Mouse (Mus musculus): ENCODE measurements around the gene Tmem185b.

Tmem185b gene

DNA sequence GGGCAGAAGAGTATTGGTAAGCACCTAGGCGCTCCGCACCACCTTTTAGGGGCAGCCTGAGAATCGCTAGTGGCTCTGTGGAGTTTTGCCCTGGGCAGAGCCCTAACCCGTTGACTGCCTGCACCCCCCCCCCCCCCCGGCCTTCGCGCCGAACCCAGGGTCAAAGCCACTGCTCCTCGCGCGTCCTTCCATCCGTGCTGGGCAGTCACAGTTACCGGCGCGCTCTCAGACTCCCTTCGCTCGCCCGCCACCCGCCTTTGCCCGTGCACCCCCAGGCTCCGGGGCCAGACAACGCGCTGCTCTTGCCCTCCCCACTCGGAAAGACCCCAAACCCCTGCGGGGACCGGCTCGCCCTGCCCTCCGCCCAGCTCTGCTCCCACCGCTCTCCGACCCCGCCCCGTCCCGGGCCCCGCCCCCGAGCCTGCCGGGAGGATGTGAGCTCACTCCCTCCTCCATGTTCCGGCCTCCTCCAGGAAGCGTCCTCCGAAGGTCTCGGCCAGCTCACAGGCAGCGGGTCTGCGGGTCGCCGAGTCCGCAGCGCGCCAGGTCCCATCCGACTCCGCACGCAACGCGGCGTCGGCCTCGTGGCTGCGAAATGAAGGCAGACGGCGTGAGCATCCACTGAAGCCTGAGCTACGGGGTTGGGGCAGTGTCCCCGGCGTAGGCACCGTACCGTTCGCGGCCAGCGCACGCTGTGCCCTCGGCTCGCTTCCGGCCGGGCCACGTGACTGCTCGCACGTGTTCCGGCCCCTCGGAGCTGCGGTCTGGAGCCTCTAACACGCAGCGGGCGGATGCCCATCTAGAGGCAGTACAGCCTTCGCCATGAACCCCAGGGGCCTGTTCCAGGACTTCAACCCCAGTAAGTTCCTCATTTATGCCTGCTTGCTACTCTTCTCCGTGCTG, at the start of gene Tmem185b:
Tmem185b (plus strand) TSS at position 472 of the 903 bp plus-strand sequence.
- peak; percentile 86 for DNase-seq (ENCODE audit: low spot score)

DNA sequence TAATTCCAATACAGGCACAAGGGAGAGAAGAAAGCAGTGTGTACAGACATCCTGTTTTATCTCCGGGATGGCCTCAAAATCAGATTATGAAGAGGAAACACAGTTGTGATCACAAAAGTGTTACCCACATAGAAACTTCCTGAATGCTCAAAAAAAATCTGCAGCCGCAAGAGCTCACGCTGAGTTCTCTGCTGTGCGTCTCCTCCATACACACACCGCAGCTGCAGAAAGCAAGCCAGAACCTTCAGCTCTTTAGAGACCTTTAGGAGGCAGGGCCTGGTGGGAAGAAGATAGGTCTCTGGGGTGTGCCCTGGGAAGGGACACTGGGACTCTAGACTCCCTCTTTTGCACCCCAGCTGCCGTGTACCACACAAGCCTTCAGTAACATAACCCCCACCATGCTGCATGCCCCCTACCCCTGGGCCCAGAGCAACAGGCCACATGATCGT, 49.0 kb upstream of the Tmem185b start:
- DNase-seq (ENCODE audit: low spot score) = no peak

DNA sequence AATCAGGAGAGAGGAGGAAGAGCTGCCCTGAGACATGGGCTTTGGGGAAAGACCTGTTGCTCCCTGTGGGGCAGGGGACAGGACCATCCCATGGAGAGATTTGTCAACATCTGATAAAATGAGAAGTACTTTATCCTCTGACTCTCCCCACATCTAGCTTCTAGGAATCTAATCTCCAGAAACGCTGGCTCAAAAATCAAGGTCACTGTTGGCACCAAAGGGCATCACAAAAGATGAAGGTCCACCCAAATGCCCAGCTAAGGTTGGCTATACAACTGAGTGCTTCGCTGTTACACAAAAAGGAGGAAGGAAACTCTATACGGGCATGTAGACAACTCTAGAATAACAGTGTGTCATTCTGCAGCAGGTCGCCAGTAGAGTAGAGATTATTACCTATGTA, 46.3 kb upstream of the Tmem185b start:
- DNase-seq (ENCODE audit: low spot score) = no peak

DNA sequence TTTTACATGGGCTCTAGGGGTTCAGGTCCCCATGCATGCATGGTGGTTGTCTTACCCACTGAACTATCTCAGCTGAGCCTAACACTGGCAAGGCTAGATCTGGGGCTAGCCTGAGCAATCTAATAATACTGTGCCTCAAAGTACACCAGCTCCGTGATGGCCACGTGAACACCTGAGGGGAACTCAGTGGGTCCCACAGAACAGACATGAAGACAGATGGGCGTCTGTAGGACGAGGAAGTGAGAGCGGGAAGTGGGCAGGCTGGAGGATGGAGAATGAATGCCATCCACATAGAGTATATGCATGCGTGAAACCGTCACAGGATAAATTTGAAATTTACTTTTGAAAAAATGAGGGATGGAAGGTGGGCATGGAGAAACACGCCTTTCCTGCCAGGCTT, 45.3 kb upstream of the Tmem185b start:
- DNase-seq (ENCODE audit: low spot score) = no peak

DNA sequence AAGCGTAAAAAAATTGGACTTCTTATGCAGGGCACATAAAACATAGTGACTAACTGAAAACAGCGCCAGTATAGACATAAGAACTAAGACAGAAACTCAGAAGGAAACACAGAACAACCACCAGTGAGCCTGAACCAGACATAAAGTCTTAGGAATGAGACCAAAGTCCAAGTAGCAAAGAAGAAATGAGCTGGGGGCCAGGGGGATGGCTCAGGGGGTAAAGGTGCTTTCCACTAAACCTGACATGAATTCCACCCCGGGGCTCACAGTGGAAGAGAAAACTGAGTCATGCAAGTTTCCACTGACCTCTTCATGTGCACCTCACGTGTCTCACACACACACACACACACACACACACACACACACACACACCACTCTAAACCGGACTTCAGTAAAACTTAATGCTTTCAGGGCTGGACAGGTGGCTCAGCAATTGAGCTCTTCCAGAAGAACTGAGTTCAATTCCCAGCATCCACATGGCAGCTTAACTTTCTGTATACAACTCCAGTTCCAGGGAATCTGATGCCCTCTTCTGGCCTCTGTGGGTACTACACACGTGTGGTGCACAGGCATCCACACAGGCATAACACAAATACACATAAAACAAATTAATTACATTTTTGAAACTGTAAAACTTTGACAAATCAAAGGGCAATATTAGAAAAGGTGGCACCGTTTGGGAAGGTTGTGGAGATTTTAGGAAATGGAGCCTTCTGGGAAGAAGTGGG, 44.6 kb upstream of the Tmem185b start:
- no peak for DNase-seq (ENCODE audit: low spot score)

DNA sequence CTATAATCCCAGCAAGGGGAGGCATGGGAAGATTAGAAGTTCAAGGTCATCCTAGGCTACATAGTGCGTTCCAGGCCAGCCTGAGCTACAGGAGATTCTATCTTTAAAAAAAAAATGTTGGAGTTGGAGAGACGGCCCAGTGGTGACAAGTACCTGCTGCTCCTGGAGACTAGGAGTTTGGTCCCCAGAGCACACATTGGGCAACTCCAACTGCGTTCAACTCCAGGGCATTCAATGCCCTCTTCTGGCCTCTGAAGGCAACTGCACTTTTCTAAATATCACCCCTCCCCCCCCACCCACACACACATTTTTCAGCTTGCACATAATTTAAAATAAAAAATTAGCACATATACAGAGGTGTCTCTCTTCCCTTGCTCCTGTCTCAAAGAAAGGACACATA, 43.1 kb upstream of the Tmem185b start:
- DNase-seq (ENCODE audit: low spot score) = no peak

DNA sequence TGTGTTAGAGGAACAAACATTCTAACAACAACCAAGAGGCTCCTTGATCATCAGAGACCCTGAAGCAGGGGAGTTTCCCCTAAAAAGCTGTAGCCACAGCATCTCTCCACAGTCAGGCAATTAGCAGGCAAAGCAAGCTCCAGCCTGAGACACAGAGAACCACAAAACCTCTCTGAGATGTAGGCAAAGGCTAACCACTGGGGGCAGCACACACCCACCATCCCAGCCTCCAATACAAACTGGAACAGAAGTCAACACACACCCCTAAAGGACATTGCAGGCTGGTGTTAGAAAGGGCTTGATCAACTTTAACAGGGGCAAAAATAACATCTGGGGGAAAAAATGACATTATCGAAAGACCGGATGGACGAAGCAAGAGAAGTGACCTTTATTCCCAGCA, 41.5 kb upstream of the Tmem185b start:
- no peak for DNase-seq (ENCODE audit: low spot score)

DNA sequence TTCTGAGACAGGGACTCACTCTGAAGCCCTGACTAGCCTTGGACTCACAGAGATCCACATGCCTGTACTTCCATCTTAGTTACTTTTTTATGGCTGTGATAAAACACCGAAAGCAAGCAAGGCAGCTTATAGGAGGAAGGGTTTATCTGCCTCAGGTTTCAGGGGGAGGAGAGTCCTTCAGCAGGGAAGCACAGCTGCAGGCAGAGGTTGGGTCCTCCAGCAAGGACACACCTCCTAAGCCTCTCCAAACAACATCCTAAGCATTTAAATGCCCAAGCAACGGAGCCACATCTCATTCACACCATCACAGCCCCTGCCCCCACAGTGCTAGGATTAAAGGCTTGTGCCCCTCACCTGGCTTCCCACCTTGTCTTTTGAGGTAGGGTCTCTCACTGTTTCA, 40.1 kb upstream of the Tmem185b start:
- DNase-seq (ENCODE audit: low spot score) = no peak

DNA sequence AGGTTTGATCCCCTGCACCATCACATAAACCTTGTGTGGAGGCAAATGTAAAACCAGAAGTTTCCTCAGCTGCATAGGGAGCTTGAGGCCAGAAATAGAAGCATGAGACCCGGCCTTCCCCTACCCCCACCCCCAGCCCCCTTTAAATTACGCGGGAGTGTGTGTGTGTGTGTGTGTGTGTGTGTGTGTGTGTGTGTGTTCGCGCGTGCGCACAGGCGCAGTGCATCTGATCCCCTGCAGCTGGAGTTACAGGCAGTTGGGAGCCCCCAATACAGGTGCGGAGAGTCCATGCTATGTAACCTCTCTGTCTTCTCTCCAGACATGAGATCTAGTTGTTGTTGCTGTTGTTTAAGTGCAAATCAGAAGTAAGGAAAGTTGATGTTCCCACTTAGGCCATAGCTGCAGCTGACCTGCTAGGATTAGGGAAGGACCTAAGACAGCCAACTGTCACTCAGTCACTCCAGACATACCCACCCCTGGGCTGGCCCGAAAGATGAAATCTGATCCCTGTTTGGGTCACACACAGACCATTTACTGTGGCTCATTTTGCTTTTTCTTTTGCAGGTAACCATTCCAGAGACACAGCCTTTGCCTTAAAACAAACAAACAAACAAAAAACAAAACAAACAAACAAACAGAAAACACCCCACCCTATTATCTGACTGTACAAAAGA, 37.9 kb upstream of the Tmem185b start:
- DNase-seq (ENCODE audit: low spot score) = no peak

DNA sequence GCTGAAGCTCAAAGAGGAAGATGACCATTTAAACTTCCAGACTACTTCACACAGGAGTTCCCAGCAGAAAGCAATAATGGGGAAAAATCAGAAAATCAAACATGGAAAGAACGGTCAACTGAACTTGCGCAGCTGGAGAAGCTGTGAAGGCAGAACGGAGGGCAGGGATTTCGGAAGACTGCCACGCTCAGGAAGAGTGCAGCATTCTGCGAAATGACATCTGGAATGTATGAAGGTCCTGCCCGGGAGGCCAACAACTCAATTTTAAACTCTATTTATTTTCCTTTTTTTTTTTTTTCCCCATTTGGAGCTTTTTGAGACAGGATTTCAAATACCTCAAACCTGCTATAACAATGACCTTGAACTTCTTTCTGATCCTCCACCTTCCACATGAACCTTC, 35.2 kb upstream of the Tmem185b start:
- DNase-seq (ENCODE audit: low spot score) = no peak

DNA sequence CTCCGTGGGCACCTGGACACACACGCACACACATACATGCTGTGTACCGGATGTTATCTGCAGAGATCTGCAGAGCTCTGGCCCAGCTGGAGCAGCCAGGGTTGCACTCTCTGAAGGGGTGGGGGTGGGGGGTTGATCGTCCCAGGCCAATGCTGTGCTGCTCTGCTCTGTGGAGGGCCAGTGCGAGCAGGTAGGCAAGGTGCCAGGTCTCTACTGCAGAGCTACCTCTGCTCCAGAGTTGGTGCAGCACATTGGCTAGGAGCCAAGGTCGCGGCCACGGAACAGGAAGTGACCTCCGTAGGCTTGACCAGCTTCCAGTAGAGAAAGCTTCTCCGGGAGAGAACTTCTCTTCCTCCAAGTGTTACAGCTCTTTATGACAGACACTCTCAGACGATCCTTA, 33.9 kb upstream of the Tmem185b start:
- peak; percentile 65 for DNase-seq (ENCODE audit: low spot score)

DNA sequence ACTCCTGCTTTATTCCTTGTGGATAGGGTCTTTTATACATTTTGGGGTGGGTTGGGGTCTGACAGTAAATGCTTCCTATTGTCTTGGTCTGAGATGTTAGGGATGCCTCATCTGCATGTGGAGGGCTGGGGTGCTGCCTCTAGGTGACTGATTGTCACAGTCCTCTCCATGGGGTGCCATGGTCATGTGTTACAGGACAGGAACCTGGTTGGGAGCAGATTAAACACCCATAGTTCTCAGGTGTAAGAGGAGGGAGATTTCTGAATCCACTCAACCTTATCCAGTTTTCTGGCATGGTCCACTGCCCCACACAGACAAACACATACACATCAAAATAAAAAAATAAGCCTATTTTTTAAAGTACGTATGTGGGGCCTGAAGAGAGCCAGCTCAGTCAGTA, 33.5 kb upstream of the Tmem185b start:
- no peak for DNase-seq (ENCODE audit: low spot score)

DNA sequence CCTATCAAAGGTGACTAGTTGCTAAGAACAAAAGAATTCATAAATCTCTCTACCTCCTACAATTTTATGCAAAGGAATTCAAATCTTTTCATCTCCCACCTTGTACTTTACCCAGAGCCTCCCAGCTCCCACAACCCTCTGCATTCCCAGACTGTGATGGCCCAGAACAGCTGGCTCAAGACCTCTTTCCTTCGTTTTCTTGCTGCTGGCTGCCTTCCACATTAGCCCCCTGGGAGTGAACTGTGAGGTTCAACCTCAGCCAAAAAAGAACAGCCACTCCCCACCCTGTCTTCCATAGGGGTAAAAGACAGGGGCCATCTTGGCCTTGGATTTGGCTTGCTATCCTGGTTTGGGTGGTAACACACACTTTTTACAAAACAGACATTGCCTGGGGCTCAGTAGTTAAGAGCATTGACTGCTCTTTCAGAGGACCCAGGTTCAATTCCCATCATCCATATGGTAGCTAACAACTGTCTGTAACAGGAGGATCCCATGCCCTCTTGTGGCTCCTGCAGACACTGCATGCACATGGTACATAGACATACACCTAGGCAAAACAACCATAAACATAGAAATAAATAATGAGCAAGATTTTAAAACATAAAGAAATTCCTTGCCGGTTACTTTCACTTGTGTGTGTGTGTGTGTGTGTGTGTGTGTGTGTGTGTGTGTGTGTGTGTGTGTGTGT, 31.8 kb upstream of the Tmem185b start:
- DNase-seq (ENCODE audit: low spot score) = no peak

DNA sequence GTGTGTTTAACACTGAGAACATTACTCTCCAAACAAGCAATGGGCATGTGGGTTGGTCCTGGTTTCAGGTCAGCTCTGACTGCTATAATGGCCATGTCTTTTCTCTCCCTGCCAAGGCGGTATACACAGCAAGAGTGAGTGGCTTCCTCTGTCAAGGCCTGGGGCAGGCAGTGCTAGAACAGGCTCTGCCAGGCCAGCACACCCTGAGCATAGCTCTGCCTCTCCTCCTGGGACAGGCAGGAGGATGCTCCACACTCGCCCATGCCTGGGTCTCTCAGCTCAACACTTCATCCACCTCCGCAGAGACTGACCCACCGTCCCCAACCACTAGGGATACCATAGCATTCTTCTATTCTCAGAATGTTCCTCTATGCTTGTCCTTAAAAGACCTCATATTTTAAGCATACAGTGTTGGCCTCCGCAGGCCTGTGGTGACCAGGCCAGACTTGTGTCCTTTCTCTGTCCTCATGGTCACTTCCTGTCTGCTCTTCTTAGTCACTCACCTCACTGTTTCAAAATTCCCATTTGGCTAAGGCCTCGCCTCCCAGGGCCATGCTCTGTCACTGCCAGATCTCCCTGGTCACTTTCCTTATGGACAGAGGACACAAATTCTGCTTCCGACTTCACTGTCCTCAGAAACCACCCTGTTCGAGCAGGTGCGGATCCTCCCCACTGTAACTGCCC, 31.1 kb upstream of the Tmem185b start:
- no peak for DNase-seq (ENCODE audit: low spot score)

DNA sequence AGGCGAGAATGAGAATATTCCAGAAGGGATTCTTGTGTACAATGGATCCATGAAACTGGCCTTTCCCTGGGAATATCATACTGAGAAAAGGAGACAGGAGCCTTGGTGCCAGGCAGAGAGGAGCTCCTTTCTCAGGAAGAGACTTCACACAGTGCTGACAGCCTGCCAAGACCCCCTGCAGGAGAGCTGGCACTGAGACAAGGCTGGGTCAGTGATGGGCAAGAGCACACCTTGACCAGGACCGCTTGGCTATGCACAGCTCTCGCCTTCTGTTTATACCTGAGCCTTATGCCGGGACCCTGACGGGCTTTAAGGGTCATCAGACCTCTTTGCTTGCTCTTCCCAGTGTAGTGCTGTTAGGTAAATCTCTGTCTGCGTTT, 30.6 kb upstream of the Tmem185b start:
- no peak for DNase-seq (ENCODE audit: low spot score)

DNA sequence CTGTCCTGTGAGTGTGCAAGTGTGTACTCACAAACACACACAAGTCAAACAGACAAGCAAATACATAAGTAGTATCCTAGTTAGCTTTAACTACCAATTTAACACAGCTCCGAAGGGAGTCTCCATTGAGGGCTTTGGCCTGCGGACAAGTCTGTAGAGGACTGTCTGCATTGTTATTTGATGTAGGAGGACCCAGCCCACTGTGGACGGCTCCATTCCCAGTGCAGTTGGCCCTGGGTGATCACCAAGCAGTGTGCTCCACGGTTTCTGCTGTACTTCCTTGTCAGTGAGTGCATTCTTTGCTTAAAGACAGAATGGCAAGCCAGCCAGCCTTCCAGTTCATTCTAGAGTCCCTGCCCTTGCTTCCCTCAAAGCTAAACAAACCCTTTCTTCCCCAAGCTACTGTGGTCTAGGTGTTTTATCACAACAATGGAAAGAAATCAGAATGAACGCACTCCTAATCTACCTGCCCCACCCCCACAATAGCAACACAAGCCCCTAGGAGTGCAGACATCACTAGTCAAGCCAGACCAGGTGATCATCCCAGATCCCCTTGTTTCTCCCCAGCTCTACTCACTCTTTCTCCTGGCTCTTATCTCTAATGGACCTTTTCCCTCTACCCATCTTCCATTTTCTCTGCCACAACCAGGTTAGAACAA, 28.5 kb upstream of the Tmem185b start:
- no peak for DNase-seq (ENCODE audit: low spot score)

DNA sequence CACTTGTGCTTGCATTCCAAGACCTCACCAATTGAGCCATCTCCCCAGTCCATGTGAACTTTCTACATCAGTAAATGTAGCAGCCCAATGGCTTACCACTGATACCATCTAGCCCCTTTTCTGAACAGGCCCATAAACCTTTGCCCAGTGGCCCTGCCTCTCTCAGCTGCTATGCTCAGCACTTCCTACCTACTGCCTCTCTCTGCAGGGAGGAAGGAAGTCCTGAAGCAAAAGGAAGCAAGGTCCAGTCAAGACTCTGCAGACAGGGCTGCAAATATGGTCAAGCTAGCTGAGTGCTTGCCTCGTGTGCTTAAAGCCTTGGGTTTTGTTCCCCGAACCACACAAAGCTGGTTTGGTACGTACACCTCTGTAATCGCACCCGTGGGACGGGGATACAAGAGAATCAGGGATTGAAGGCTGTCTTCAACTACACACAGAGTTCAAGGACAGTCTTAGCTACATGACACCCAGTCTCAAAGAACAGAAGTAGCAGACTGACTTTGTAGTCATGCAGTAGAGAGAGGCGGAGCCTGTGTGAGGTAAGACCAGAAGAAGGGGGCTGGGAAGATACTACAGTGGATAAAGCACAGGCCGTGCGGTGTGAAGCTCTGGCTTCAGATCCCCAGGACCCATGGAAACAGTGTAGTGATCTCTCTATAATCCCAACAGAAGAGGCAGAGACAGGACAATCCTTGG, 27.3 kb upstream of the Tmem185b start:
- DNase-seq (ENCODE audit: low spot score) = no peak

DNA sequence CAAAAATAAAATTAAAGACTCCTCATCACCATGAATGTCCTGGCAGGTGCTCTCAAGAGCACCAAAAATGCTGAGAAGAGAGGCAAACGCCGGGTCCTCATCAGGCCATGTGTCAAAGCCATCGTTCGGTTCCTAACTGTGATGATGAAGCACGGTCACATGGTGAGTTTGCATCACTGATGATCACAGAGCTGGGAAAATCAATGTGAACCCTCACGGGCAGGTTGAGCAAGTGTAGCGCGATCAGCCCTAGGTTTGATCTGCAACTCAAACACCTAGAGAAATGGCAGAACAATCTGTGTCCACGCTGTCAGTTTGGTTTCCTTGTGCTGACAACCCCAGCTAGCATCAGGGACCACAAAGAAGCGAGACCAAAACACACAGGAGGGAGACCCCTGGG, 26.5 kb upstream of the Tmem185b start:
- no peak for DNase-seq (ENCODE audit: low spot score)

DNA sequence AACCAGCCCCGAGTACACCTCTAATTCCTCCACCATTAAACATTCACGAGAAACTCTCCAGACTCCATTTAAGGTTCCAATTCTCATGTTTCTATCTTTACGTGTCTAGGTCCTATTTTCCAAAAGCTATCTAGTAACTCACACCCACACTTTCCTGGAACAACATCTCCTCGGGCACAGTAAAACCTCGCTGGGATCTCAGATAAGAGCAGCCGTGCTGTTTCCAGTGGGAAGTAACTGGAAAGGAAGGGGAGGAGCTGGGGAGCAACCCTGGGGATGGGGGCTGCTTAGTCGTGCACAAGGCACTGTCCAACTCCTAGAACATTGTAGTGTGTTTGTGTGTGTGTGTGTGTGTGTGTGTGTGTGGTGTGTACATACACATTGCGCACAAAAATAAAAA, 24.1 kb upstream of the Tmem185b start:
- no peak for DNase-seq (ENCODE audit: low spot score)

DNA sequence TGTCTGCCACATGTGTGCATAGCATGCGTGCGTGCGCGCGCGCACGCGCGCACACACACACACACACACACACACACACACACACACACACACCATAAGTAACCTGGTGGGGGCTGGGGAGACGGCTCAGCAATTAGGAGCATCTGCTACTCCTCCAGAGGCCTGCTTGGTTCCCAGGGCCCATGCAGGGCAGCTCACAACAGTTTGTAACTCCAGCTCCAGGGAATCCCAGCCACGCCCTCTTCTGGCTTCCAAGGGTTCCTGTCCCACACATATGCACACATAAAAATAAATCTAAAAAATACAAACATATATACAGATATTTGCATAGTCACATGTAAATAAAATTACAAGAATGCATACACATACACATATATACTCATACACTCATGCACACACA, 23.2 kb upstream of the Tmem185b start:
- DNase-seq (ENCODE audit: low spot score) = no peak

DNA sequence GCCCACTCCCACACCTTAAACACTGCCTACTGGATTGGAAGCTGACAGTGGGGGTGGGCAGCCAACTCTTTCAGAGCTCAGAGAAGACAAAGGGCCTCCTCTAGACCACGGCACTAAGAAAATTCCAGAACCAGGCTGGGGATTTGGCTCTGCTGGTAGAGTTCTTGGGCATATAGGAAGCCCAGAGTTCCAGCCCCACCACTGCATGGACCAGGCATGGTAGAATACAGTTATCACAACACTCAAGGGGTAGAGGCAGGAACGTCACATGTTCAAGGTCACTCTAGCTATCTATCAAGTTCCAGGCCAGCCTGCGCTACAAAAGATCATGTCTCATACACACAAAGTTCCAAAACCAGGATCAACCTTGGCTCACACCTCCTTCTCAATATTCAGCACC, 22.8 kb upstream of the Tmem185b start:
- DNase-seq (ENCODE audit: low spot score) = no peak

Data from ovary, adult 18-20 months (tissue).